Comparison of ENCODE assay signal across 12 mouse cellular contexts in the genomic region with DNA sequence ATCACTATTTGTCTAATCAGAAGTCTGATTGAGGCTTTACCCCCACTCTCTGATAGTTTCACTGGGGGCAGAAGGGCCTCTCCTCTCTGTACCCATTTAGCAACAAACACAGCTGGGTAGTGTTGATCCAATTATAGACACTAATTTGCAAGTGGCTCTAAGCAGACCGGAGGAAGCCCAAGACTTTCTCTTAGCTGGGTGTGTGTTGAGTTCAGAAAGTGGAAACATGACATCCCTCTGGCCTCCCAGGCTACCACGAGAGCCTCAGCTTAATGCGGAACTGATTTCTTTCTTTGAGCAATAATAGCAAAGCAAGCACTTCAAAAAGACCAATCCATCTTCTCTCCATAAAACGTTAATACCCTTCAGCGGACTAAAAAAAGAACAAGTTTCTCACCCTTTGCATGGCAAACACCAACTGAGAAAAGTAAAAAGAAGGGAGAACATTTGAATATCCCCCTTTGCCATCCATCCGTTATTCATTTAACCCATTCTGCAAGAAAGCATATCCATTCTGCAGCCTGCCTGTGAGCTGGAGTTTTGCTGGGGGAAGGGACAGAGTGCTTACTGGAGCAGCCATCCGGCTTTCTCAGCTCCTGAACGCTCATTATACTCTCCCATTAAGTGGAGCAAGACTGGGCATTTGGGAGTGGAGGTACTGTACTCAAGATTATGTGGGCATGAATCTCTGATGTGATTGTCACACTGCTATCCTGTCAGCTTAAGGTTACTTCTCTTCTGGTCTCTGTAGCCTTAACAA.
DNase-seq lines count a peak whose midpoint lies in the region; ATAC-seq and TF ChIP-seq lines count a peak whose summit lies in the region.
"Had no signal": no experiment of that assay in that cellular context is flagged by ENCODE, and none has a peak within 500 bp of the region (broad histone marks: within the 10 kb centered on the region; RNA-seq: fewer than 3 reads in every experiment).

No protein-coding gene starts in this region.

- H3K4me2 ChIP-seq in heart, postnatal 0 days (ENCODE audit: low read depth, low read length): 0 out of 2 replicates have a peak overlapping the region, but pooled peaks have one; percentile 17
- peak overlapping the region; percentile 29; the same call in 1 of the 2 replicates for H3K4me2 ChIP-seq in forebrain, embryonic 13.5 days
- H3K4me2 ChIP-seq: embryonic facial prominence, embryonic 12.5 days; limb, embryonic 12.5 days had no signal

- H3K9ac ChIP-seq in heart, postnatal 0 days (replicated peaks; ENCODE audit: low read depth, low read length): no peak overlapping the region
- H3K9ac ChIP-seq in forebrain, embryonic 13.5 days: no peak overlapping the region
- H3K9ac ChIP-seq: embryonic facial prominence, embryonic 12.5 days; limb, embryonic 12.5 days had no signal

- H3K27ac ChIP-seq in heart, postnatal 0 days (ENCODE audit: low read depth): no peak overlapping the region
- H3K27ac ChIP-seq in forebrain, embryonic 13.5 days: no peak overlapping the region
- H3K27ac ChIP-seq: embryonic facial prominence, embryonic 12.5 days; limb, embryonic 12.5 days had no signal

- no peak for ATAC-seq in heart, postnatal 0 days (ENCODE audit: insufficient read depth, low read depth)
- ATAC-seq in forebrain, embryonic 13.5 days: peak; percentile 68
- 0 out of 2 replicates have a peak, but pooled peaks have one; percentile 26 for ATAC-seq in neutrophil, adult 5-6 weeks (ENCODE audit: extremely low read depth, insufficient number of reproducible peaks, low FRiP score, poor library complexity, severe bottlenecking)
- no peak for ATAC-seq in granulocyte monocyte progenitor cell, adult 5-6 weeks (replicated peaks; ENCODE audit: poor library complexity, severe bottlenecking)

- DNase-seq in heart, postnatal 0 days (ENCODE audit: low spot score): no peak
- DNase-seq in heart, postnatal 4 days: no peak
- DNase-seq in mesoderm, embryonic 11.5 days (ENCODE audit: low read depth, low spot score): peak; percentile 56
- DNase-seq in lung, postnatal 25 days (ENCODE audit: low spot score): no peak
- DNase-seq in layer of hippocampus, postnatal 14 days (ENCODE audit: low spot score in 2 of 2): no peak
- DNase-seq: kidney, postnatal 4 days; thymus, postnatal 4 days had no signal

- TF ChIP-seq EP300 in heart, postnatal 0 days (IDR thresholded peaks at IDR 0.05; ENCODE audit: low read depth): no peak

- no peaks in the 10 kb centered on the region for H3K9me3 ChIP-seq in heart, postnatal 0 days (replicated peaks; ENCODE audit: control insufficient read depth, low read length)
- no peaks in the 10 kb centered on the region for H3K9me3 ChIP-seq in forebrain, embryonic 13.5 days (replicated peaks)
- H3K9me3 ChIP-seq: embryonic facial prominence, embryonic 12.5 days; limb, embryonic 12.5 days had no signal

- H3K4me3 ChIP-seq in heart, postnatal 0 days (ENCODE audit: low read depth, low read length): no peak overlapping the region
- no peak overlapping the region for H3K4me3 ChIP-seq in forebrain, embryonic 13.5 days
- H3K4me3 ChIP-seq: embryonic facial prominence, embryonic 12.5 days; limb, embryonic 12.5 days had no signal

- 21% methylated on average over 8 of the region's 8 CpGs for WGBS in heart, postnatal 0 days
- 2% methylated on average over 8 of the region's 8 CpGs for WGBS in forebrain, embryonic 13.5 days

- peaks cover 9% of the 10 kb centered on the region; the same call in 1 of the 2 replicates for H3K4me1 ChIP-seq in heart, postnatal 0 days (ENCODE audit: control insufficient read depth, insufficient read depth)
- peaks cover 24% of the 10 kb centered on the region for H3K4me1 ChIP-seq in forebrain, embryonic 13.5 days
- H3K4me1 ChIP-seq: embryonic facial prominence, embryonic 12.5 days had no signal

- no peak for TF ChIP-seq CTCF in heart, postnatal 0 days (IDR thresholded peaks at IDR 0.05; ENCODE audit: low read depth)

- no peaks in the 10 kb centered on the region for H3K36me3 ChIP-seq in heart, postnatal 0 days (replicated peaks; ENCODE audit: control insufficient read depth, insufficient read depth, low read length)
- no peaks in the 10 kb centered on the region for H3K36me3 ChIP-seq in forebrain, embryonic 13.5 days (ENCODE audit: poor library complexity, severe bottlenecking)
- H3K36me3 ChIP-seq: embryonic facial prominence, embryonic 12.5 days; limb, embryonic 12.5 days had no signal

- H3K27me3 ChIP-seq in heart, postnatal 0 days (ENCODE audit: control insufficient read depth, insufficient read depth, low read length): no peaks in the 10 kb centered on the region
- peaks cover 9% of the 10 kb centered on the region for H3K27me3 ChIP-seq in forebrain, embryonic 13.5 days
- H3K27me3 ChIP-seq: embryonic facial prominence, embryonic 12.5 days; limb, embryonic 12.5 days had no signal

Comparison
In these comparisons a context has a peak if more than half of its experiments do, and no peak if none do; other contexts are left out.
1. ATAC-seq: peak in forebrain, embryonic 13.5 days (single experiment) and neutrophil, adult 5-6 weeks (single experiment); none in heart, postnatal 0 days (single experiment) and granulocyte monocyte progenitor cell, adult 5-6 weeks (single experiment).